Mouse (Mus musculus) heart, adult 2 months (tissue): Measurements from ENCODE around the gene Gm10577.

Source experiments
- EP300 ChIP-seq: fragments of 200-500 bp; IDR thresholded peaks from 2 replicates; pipeline ENCODE4 v1.6.1; 2011; ENCODE audit warnings: low read depth, low read length, control low read depth; ENCODE audit not compliant: insufficient read depth
- POLR2A ChIP-seq: fragments of 200-500 bp; IDR thresholded peaks from 2 replicates; pipeline ENCODE4 v1.6.1; 2011; ENCODE audit warnings: mild to moderate bottlenecking, low read depth, low read length, control low read depth; ENCODE audit not compliant: insufficient read depth

DNA sequence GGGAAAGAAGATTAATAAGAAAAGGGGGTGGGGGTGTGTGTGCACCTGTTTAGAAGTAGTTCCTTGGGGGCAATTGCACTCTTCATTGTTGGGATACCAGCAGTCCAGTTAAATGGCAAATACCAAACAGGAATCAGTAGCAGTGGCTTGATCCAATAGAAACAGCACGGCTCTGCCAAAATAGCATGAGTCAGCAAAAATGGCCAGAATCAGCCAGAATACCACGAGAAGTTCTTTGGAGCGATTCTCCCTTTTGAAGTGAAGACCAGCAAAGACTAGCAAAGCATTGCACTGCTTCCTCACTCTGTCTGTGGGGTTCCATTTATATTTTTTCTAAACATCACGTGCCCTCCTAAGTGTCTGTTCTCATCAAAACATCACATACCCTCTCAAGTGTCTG lies 2.7 kb downstream of the Gm10577 start:
- TF ChIP-seq EP300 (no peak), POLR2A (no peak)
